Mouse (Mus musculus): ENCODE data around the gene Wdr46.

Wdr46 gene

GRCm38 (mm10) chr17:33953310-33953709 lies 12.8 kb downstream of the Wdr46 start:
- DNase-seq (ENCODE audit: low read depth) = no peak

DNA sequence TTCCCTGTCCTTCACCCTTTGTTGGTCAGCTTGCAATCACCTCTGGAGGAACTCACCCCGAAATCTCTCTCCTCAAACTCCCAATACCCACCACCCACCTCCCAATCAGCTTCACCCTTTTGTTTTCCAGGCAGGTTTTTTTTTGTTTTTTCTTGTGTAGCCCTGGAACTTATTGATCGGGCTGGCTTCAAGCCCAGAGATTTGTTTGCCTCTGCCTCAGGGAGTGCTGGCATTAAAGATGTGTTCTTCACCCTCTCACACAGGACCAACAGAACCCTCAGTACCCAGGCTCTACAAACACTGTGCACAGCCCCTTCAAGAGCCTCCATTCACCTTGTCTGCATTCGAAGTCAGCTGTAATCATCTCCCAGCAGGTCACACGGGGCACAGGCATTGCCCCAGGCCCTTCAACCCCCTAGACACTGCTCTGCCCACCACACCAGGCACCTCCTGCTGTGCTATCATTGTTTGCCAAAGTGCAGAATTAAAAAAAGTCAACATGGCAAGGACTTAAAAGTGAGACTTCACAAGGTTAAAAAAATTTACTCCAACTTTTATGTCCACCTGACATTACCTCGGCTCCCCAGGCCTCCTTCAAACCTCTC lies 13.6 kb downstream of the Wdr46 start:
- DNase-seq (ENCODE audit: low read depth) = no peak

DNA sequence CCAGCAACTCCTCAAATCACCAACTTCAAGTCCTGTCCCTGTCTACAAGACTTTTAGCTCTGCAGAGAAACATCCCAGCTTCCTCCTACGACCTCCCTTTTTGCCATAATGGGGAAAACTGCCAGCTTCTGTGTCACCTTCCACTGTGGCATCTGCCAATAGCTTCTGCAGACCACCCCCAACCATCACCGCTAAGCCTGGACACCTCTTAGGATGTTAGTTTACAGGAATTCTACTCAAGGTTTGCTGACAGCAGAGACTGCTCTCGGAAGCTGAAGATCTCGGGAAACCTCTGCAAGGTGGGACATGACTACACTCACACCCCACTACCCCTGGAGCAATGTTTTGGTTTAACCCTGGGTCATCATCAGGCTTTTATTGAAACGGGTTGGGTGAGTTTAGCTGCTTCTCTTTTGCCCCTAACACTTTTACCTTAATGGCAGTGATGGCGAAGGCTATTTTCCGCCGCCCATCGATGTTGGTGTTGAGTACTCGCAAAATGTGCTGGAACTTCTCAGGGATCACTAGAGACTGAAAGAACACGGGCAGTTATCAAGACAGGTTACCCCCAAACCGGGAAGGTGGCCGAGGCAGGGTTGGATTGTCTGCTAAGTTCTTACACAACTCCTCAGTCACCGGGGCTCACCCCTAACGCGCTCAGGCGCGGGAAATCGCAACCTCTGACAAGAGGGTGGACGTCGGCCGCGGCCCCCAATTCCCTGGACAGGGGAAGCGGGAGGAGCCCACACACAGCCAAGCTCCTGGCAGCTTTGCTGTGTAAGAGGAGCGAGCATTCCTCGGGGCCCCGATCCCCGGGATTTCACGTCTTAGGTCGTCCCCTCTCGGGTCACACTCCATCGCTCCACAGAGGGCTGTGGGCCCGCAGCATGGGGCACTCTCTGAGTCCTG lies 14.4 kb downstream of the Wdr46 start:
- no peak for DNase-seq (ENCODE audit: low read depth)

- DNase-seq (ENCODE audit: low read depth) = peak; percentile 99
Observed at GRCm38 (mm10) chr17:33955555-33956214, 15.2 kb downstream of the Wdr46 start, which contains the start of the genes Vps52 and Rps18. Gene Vps52, plus strand, starts transcription at chr17:33955812. Gene Rps18, minus strand, starts transcription at chr17:33956001.

GRCm38 (mm10) chr17:33956336-33956735 lies 15.9 kb downstream of the Wdr46 start:
- DNase-seq (ENCODE audit: low read depth) = no peak

GRCm38 (mm10) chr17:33957493-33957892 lies 17.0 kb downstream of the Wdr46 start:
- DNase-seq (ENCODE audit: low read depth) = no peak

DNA sequence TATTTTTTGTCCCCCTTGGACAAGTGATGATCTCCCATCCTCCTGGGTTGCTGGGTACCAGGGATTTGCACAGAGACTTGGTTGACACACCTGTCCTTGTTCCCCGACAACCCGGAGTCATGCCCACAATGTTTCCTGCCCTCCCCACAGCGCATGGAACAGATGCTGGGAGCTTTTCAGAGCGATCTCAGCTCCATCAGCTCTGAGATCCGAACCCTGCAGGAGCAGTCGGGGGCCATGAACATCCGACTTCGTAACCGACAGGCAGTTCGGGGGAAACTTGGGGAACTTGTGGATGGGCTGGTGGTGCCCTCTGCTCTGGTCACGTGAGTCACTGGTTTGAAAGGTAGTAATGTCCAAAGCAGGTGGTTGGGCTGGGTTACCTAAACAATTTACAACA lies 18.0 kb downstream of the Wdr46 start:
- no peak for DNase-seq (ENCODE audit: low read depth)

- DNase-seq (ENCODE audit: low read depth) = no peak
Observed at GRCm38 (mm10) chr17:33959135-33959534, 18.7 kb downstream of the Wdr46 start.

DNA sequence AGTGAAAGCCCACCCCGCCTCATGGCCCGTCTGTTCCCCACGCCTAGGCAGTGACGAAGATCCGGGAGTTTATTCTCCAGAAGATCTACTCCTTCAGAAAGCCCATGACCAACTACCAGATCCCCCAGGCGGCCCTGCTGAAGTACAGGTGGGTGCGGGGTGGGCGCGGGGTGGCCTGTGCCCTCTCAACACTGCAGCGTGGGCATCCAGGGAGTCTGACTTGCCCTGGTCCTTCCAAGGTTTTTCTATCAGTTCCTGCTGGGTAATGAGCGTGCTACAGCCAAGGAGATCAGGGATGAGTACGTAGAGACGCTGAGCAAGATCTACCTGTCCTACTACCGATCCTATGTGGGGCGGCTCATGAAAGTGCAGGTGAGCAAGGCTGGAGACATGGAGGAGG lies 19.5 kb downstream of the Wdr46 start:
- no peak for DNase-seq (ENCODE audit: low read depth)

DNA sequence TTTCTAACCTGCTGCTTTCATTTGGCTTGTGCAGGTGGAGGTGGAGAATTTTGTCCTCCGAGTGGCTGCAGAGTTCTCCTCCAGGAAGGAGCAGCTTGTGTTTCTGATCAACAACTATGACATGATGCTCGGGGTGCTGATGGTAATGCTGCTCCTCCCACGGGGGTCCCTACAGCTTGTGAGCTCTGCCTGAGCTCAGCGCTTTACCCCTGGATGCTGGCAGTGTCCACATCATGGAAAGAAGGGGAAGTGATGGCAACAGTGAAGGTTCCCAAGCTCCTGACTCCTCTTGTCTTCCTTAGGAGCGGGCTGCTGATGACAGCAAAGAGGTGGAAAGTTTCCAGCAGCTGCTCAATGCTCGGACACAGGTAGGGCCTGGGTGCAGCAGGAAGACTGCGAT lies 22.4 kb downstream of the Wdr46 start:
- no peak for DNase-seq (ENCODE audit: low read depth)

- no peak for DNase-seq (ENCODE audit: low read depth)
Observed at GRCm38 (mm10) chr17:33965082-33965845, 24.8 kb downstream of the Wdr46 start.

GRCm38 (mm10) chr17:33965846-33966550 lies 25.5 kb downstream of the Wdr46 start:
- DNase-seq (ENCODE audit: low read depth) = no peak

GRCm38 (mm10) chr17:33968489-33968888 lies 28.0 kb downstream of the Wdr46 start:
- DNase-seq (ENCODE audit: low read depth) = peak; percentile 83

DNA sequence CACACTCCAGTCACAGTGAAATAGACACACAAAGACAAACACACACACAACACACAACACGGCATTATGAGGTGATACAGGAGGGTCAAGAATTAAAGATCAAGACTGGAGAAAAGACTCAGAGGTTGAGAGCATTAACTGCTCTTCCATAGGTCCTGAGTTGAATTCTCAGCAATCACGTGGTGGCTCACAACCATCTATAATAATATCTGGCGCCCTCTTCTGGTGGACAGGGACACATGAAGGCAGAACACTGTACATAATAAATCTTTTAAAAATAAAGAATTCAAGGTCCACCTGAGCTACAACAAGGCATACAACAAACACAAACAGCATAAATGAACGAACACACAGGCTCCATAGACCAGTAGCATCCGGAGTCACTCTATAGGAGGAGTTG lies 28.5 kb downstream of the Wdr46 start:
- peak; percentile 86 for DNase-seq (ENCODE audit: low read depth)

DNA sequence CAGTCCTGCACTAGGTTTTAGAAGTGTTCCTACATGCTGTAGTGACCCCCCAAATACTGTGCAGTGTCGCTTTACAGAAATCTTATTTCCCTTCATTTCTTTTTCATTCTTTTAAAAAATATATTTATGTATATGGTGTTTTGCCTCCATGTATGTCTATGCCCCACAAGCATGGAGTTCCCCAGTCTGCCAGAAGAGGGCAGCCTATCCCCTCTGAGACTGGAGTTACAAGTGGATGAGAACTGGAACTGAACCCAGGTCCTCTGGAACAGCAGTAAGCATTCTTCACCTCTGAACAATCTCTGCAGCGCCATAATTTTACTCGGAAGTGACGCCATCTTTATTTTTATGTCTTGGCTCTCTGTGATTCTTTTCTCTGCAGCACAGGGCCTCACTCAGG lies 28.9 kb downstream of the Wdr46 start:
- DNase-seq (ENCODE audit: low read depth) = no peak

DNA sequence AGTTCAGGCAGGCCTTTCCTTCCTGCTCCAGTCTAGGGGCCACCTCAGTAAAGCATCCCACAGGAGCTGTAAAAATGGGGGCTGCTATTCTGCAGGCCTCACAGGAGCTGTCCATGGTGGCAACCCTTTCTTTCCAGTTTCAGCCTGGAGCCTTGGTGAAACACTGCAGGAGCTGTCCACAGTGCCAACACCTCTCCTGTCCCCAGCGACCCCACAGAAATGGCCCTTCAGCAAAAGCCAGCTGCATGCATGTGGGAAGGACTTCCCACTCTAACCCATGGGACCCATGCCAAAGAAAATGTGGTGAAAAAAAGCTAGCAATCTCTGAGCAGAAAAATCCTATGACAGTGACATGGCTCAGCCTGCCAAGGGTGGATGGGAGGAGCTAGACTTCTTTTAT lies 32.2 kb downstream of the Wdr46 start:
- DNase-seq (ENCODE audit: low read depth) = peak; percentile 62

GRCm38 (mm10) chr17:33973572-33973971 lies 33.1 kb downstream of the Wdr46 start:
- no peak for DNase-seq (ENCODE audit: low read depth)

- no peak for DNase-seq (ENCODE audit: low read depth)
Observed at GRCm38 (mm10) chr17:33977861-33978557, 37.5 kb downstream of the Wdr46 start.

DNA sequence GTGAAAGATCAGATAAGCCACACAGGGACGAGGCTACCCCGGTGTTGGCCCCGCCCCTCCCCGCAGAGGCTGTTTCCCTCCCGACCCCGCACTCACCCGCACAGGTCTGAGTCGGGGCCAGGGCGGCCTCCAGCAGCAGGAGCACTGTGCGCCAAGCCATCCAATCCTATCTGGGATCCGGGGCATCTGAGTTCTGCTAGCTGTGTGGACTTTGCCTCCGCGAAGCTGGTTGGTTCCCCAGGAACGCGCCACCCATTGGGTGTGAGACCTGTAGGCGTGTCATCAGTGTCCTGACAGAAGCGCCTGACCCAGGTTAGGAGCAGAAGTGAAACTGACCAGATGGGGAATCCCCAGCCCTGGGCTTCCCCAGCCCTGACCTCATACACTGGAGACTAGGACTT lies 38.2 kb downstream of the Wdr46 start:
- DNase-seq (ENCODE audit: low read depth) = peak; percentile 89

GRCm38 (mm10) chr17:33979512-33980050 lies 39.1 kb downstream of the Wdr46 start:
- no peak for DNase-seq (ENCODE audit: low read depth)

Measured in 416B (cell line).